Mouse (Mus musculus): ENCODE results near the gene Scimp. TPM values are rescaled to one million over a fixed set of nuclear protein-coding genes. Genes with fewer than 3 reads are reported as not detected.

The Scimp gene
- total RNA-seq, 1 experiment from 2014 or later, result 0.25 TPM

- no peak for ATAC-seq (replicated peaks in 1 of 2; ENCODE audit: insufficient read depth in 1 of 2, low FRiP score in 2 of 2, low TSS enrichment in 1 of 2, low read depth in 1 of 2, poor library complexity in 2 of 2, severe bottlenecking in 2 of 2)
Observed at GRCm38 (mm10) chr11:70747876-70748545, 64.4 kb downstream of the Scimp start.

DNA sequence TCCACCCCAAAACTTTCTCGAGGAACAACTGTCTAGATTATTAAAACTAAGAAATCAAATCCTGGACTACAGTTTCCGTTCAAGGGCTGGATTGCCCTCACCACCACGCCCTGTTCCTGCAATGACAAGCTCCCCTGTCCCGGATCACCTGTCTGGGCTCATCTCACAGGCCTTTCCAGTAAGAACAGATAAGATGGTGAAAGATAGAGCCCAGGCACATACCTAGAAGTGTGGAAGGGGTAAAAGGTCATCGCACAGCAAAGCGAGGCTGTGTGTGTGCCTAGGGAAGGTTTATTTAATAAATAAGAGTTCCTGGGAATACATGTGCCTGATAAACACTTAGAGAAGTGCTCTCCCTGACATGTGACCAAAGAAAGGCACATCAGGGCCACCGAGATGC, 66.8 kb downstream of the Scimp start:
- ATAC-seq (replicated peaks in 1 of 2; ENCODE audit: insufficient read depth in 1 of 2, low FRiP score in 2 of 2, low TSS enrichment in 1 of 2, low read depth in 1 of 2, poor library complexity in 2 of 2, severe bottlenecking in 2 of 2), result no peak

GRCm38 (mm10) chr11:70742581-70743459, 69.6 kb downstream of the Scimp start:
- ATAC-seq (replicated peaks in 1 of 2; ENCODE audit: insufficient read depth in 1 of 2, low FRiP score in 2 of 2, low TSS enrichment in 1 of 2, low read depth in 1 of 2, poor library complexity in 2 of 2, severe bottlenecking in 2 of 2), result no peak

DNA sequence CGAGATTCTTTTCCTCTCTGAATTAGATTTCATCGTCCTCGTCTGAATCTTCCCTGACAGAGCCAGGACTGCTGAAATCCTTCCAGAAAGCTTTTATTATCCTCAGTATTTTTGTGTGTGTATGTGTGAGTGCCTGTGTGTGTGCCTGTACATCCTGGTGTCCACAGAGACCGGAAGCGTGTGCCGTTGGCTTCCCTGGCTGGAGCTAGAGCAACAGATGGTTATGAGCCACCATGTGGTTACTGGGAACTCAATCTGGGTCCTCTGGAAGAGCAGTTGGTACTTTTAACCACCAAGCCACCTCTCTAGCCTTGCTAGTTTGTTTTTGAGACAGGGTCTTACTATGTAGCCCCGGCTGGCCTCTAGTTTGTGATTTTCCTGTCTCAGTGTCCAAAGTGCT, 70.3 kb downstream of the Scimp start:
- no peak for ATAC-seq (replicated peaks in 1 of 2; ENCODE audit: insufficient read depth in 1 of 2, low FRiP score in 2 of 2, low TSS enrichment in 1 of 2, low read depth in 1 of 2, poor library complexity in 2 of 2, severe bottlenecking in 2 of 2)

GRCm38 (mm10) chr11:70741603-70742002, 70.8 kb downstream of the Scimp start:
- no peak for ATAC-seq (replicated peaks in 1 of 2; ENCODE audit: insufficient read depth in 1 of 2, low FRiP score in 2 of 2, low TSS enrichment in 1 of 2, low read depth in 1 of 2, poor library complexity in 2 of 2, severe bottlenecking in 2 of 2)

Other genes with a start within 250 kb of the Scimp start
- 26.4 and 30.8 TPM in 2 replicates for gene Mink1, start 249.7 kb downstream of the Scimp start, total RNA-seq (2017)
- not detected in 2 replicates for gene 4930544D05Rik, start 196.7 kb downstream of the Scimp start, total RNA-seq (2017)
- not detected in 2 replicates for gene Chrne, start 193.4 kb downstream of the Scimp start, total RNA-seq (2017)
- 0.45 and 0.75 TPM in 2 replicates for gene Gp1ba, start 173.5 kb downstream of the Scimp start, total RNA-seq (2017)
- gene Rnf167, start 165.4 kb downstream of the Scimp start, total RNA-seq (2017), result 51.8 and 73.4 TPM in 2 replicates
- 42.9 and 52.5 TPM in 2 replicates for gene Slc25a11, start 165.1 kb downstream of the Scimp start, total RNA-seq (2017)
- gene Pfn1, start 157.9 kb downstream of the Scimp start, total RNA-seq (2017), result 348 and 461 TPM in 2 replicates
- 8.4 and 10.6 TPM in 2 replicates for gene Eno3, start 155.4 kb downstream of the Scimp start, total RNA-seq (2017)
- 41.1 and 114 TPM in 2 replicates for gene Spag7, start 143.2 kb downstream of the Scimp start, total RNA-seq (2017)
- 3.6 and 4.9 TPM in 2 replicates for gene Camta2, start 124.5 kb downstream of the Scimp start, total RNA-seq (2017)
- gene Inca1, start 112.4 kb downstream of the Scimp start, total RNA-seq (2017), result 0.25 TPM in 1 of 2 replicates, not detected in the other
- gene Kif1c, start 112.0 kb downstream of the Scimp start, total RNA-seq (2017), result 6.7 and 7.3 TPM in 2 replicates
- gene Zfp3, start 48.4 kb downstream of the Scimp start, total RNA-seq (2017), result 3.7 and 8.3 TPM in 2 replicates
- gene Rabep1, start 32.2 kb upstream of the Scimp start, total RNA-seq (2017), result 67.7 and 75.9 TPM in 2 replicates
- gene Nup88, start 157.4 kb upstream of the Scimp start, total RNA-seq (2017), result 131 and 148 TPM in 2 replicates
- 28.5 and 32.5 TPM in 2 replicates for gene Rpain, start 157.6 kb upstream of the Scimp start, total RNA-seq (2017)
- gene C1qbp, start 170.4 kb upstream of the Scimp start, total RNA-seq (2017), result 48.3 and 82.1 TPM in 2 replicates
- 39.6 and 39.8 TPM in 2 replicates for gene Dhx33, start 191.9 kb upstream of the Scimp start, total RNA-seq (2017)
- 30.8 and 38.1 TPM in 2 replicates for gene Mis12, start 207.0 kb upstream of the Scimp start, total RNA-seq (2017)
- 27.6 and 31.6 TPM in 2 replicates for gene Derl2, start 207.3 kb upstream of the Scimp start, total RNA-seq (2017)
- 1.4 TPM in 1 of 2 replicates, not detected in the other for gene 6330403K07Rik, start 220.9 kb upstream of the Scimp start, total RNA-seq (2017)

All from hematopoietic stem cell, adult 5-6 weeks (primary cell).